In the genomic region with DNA sequence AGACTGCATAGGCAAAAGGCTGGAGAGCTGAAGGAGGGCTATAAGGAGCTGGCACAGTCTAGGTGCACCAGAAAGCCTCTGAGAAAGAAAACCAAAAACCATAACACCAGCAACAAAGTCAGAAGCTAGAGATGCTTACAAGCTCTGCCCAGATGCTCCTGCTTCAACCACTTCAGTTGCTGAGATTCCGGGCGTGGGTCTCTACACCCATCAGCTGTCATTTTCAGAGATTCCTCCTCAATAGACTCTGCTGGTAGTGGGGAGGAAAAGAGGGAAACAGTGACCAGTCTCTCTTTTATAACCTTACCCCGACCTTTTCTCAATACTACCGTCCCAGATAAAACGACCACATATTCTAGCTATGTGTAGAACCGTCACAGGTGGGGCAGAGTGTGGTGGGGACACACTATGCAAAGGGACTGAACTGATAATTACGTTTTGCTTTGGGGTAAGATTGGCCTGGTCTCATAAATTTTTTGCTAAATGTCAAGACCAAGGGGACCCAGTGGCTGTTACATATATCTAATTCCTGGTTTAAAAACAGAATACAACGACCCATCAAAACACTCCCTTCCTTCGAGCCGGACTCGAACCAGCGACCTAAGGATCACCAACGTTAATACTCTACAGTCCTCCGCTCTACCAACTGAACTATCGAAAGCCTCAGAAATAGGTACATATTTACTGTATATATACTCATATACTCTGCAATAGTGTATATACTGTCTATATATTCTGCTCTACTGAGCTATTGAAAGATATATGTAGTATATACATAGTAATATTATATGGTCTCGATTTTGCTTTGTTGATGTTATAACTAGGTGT, we compare ENCODE assay signal across 23 mouse cellular contexts. TPM values are rescaled to one million over a fixed set of nuclear protein-coding genes. Genes with fewer than 3 reads are reported as not detected.
DNase-seq lines count a peak whose midpoint lies in the region; ATAC-seq and TF ChIP-seq lines count a peak whose summit lies in the region.
"Had no signal": no experiment of that assay in that cellular context is flagged by ENCODE, and none has a peak within 500 bp of the region (broad histone marks: within the 10 kb centered on the region; RNA-seq: fewer than 3 reads in every experiment).

No protein-coding gene starts in this region.

- no peak for ATAC-seq in embryonic facial prominence, embryonic 11.5 days (replicated peaks; ENCODE audit: insufficient number of reproducible peaks, low FRiP score, low TSS enrichment, low read depth)
- ATAC-seq in liver, postnatal 0 days, result no peak
- ATAC-seq in intestine, embryonic 15.5 days, result no peak
- ATAC-seq: forebrain, embryonic 15.5 days; Patski had no signal

- 48% methylated on average over 16 of the region's 16 CpGs for WGBS in embryonic facial prominence, embryonic 11.5 days
- WGBS in embryonic facial prominence, embryonic 10.5 days, result 51% methylated on average over 16 of the region's 16 CpGs
- 65% methylated on average over 16 of the region's 16 CpGs for WGBS in liver, postnatal 0 days (ENCODE audit: insufficient replicate concordance)
- 64% methylated on average over 16 of the region's 16 CpGs for WGBS in intestine, embryonic 15.5 days

- no peak overlapping the region for H3K9ac ChIP-seq in embryonic facial prominence, embryonic 11.5 days (replicated peaks; ENCODE audit: low read length)
- H3K9ac ChIP-seq in liver, postnatal 0 days (replicated peaks), result no peak overlapping the region
- H3K9ac ChIP-seq in intestine, embryonic 15.5 days, result no peak overlapping the region
- H3K9ac ChIP-seq: forebrain, embryonic 15.5 days; hindbrain, embryonic 14.5 days had no signal

- H3K27ac ChIP-seq in embryonic facial prominence, embryonic 11.5 days (replicated peaks; ENCODE audit: low read depth, low read length), result no peak overlapping the region
- H3K27ac ChIP-seq in embryonic facial prominence, embryonic 10.5 days (replicated peaks), result no peak overlapping the region
- H3K27ac ChIP-seq in liver, postnatal 0 days (ENCODE audit: low read depth), result no peak overlapping the region
- H3K27ac ChIP-seq in intestine, embryonic 15.5 days, result no peak overlapping the region
- H3K27ac ChIP-seq: forebrain, embryonic 15.5 days; hindbrain, embryonic 14.5 days; left cerebral cortex, adult 2 months had no signal

- H3K4me2 ChIP-seq in embryonic facial prominence, embryonic 11.5 days (ENCODE audit: low read depth, low read length), result no peak overlapping the region
- no peak overlapping the region for H3K4me2 ChIP-seq in liver, postnatal 0 days (ENCODE audit: low read depth, low read length)
- no peak overlapping the region for H3K4me2 ChIP-seq in intestine, embryonic 15.5 days (replicated peaks)

- TF ChIP-seq EP300 in liver, postnatal 0 days (IDR thresholded peaks at IDR 0.05; ENCODE audit: low read depth), result no peak

- peak; percentile 34 for DNase-seq in embryonic facial prominence, embryonic 11.5 days (ENCODE audit: low spot score)
- DNase-seq in embryonic facial prominence, embryonic 10.5 days (ENCODE audit: low spot score), result no peak
- peak; percentile 53 for DNase-seq in liver
- no peak for DNase-seq in liver, postnatal 0 days
- DNase-seq in c-Kit-positive CD71-positive TER-119-positive erythroid progenitor cells, embryonic 14.5 days (ENCODE audit: low spot score), result peak; percentile 67
- no peak for DNase-seq in urinary bladder, postnatal 14 days (ENCODE audit: low spot score)
- DNase-seq: adrenal gland, postnatal 36 days; cerebellum, adult 9-11 months; heart, postnatal 10 days; kidney, adult 11 months; kidney, postnatal 14 days; lung, postnatal 14 days; right cerebral cortex, postnatal 4 days; thymus, postnatal 14 days had no signal

- H3K4me3 ChIP-seq in embryonic facial prominence, embryonic 11.5 days (ENCODE audit: low read depth, low read length), result no peak overlapping the region
- H3K4me3 ChIP-seq in embryonic facial prominence, embryonic 10.5 days, result no peak overlapping the region
- no peak overlapping the region for H3K4me3 ChIP-seq in liver, postnatal 0 days (ENCODE audit: low read depth, low read length)
- H3K4me3 ChIP-seq in E14TG2a.4 (replicated peaks; ENCODE audit: low read length), result 0 out of 2 replicates have a peak overlapping the region, but pooled peaks have one; percentile 26
- H3K4me3 ChIP-seq in intestine, embryonic 15.5 days (replicated peaks), result no peak overlapping the region
- H3K4me3 ChIP-seq: erythroblast, embryonic 14.5 days; left cerebral cortex, adult 2 months; megakaryocyte, embryonic 14.5 days had no signal

- no peaks in the 10 kb centered on the region for H3K4me1 ChIP-seq in embryonic facial prominence, embryonic 11.5 days (ENCODE audit: control insufficient read depth, insufficient read depth, low read length)
- peaks cover 13% of the 10 kb centered on the region for H3K4me1 ChIP-seq in embryonic facial prominence, embryonic 10.5 days
- H3K4me1 ChIP-seq in liver, postnatal 0 days (ENCODE audit: insufficient read depth), result peaks cover 5% of the 10 kb centered on the region; the same call in 1 of the 2 replicates
- peaks cover 58% of the 10 kb centered on the region for H3K4me1 ChIP-seq in E14TG2a.4 (replicated peaks; ENCODE audit: low read depth, low read length)
- no peaks in the 10 kb centered on the region for H3K4me1 ChIP-seq in intestine, embryonic 15.5 days (replicated peaks)

- H3K9me3 ChIP-seq in embryonic facial prominence, embryonic 11.5 days (replicated peaks; ENCODE audit: control insufficient read depth, low read length), result no peaks in the 10 kb centered on the region
- H3K9me3 ChIP-seq in embryonic facial prominence, embryonic 10.5 days, result no peaks in the 10 kb centered on the region
- H3K9me3 ChIP-seq in liver, postnatal 0 days (ENCODE audit: low read length), result no peaks in the 10 kb centered on the region
- H3K9me3 ChIP-seq in E14TG2a.4 (ENCODE audit: low read length), result no peaks in the 10 kb centered on the region
- H3K9me3 ChIP-seq in intestine, embryonic 15.5 days, result no peaks in the 10 kb centered on the region
- H3K9me3 ChIP-seq: forebrain, embryonic 15.5 days; megakaryocyte, embryonic 14.5 days had no signal

- no peaks in the 10 kb centered on the region for H3K36me3 ChIP-seq in embryonic facial prominence, embryonic 11.5 days (replicated peaks; ENCODE audit: control insufficient read depth, insufficient read depth, low read depth, low read length)
- H3K36me3 ChIP-seq in embryonic facial prominence, embryonic 10.5 days (replicated peaks), result no peaks in the 10 kb centered on the region
- no peaks in the 10 kb centered on the region for H3K36me3 ChIP-seq in liver, postnatal 0 days (replicated peaks; ENCODE audit: insufficient read depth, low read length)
- H3K36me3 ChIP-seq in E14TG2a.4 (ENCODE audit: insufficient read depth, low read length), result no peaks in the 10 kb centered on the region
- no peaks in the 10 kb centered on the region for H3K36me3 ChIP-seq in intestine, embryonic 15.5 days
- H3K36me3 ChIP-seq: forebrain, embryonic 15.5 days had no signal

- H3K27me3 ChIP-seq in embryonic facial prominence, embryonic 11.5 days (ENCODE audit: control insufficient read depth, insufficient read depth, low read length), result no peaks in the 10 kb centered on the region
- H3K27me3 ChIP-seq in embryonic facial prominence, embryonic 10.5 days (replicated peaks; ENCODE audit: low read depth, poor library complexity, severe bottlenecking), result no peaks in the 10 kb centered on the region
- no peaks in the 10 kb centered on the region for H3K27me3 ChIP-seq in liver, postnatal 0 days (ENCODE audit: insufficient read depth, low read length)
- no peaks in the 10 kb centered on the region for H3K27me3 ChIP-seq in E14TG2a.4 (ENCODE audit: insufficient read depth, low read length)
- no peaks in the 10 kb centered on the region for H3K27me3 ChIP-seq in intestine, embryonic 15.5 days (replicated peaks)
- H3K27me3 ChIP-seq: forebrain, embryonic 15.5 days; megakaryocyte, embryonic 14.5 days; Patski had no signal

- no peak for TF ChIP-seq CTCF in liver, postnatal 0 days (IDR thresholded peaks at IDR 0.05; ENCODE audit: low read depth)
- no peak for TF ChIP-seq CTCF in E14TG2a.4 (conservative IDR thresholded peaks at IDR 0.05; ENCODE audit: low read length)

RNA-seq across cellular contexts. Expression of a gene that starts 4.7 kb away (rescaled TPM):
- 15.0 and 16.2 TPM in 2 replicates for polyA plus RNA-seq in embryonic facial prominence, embryonic 11.5 days (2014; fragmentation: Nextera tagmentation; extraction: Ambion mirVana)
- 15.0 and 15.6 TPM in 2 replicates for polyA plus RNA-seq in embryonic facial prominence, embryonic 10.5 days (2016; fragmentation: Nextera tagmentation; extraction: Ambion mirVana)
- polyA plus RNA-seq in liver, postnatal 0 days (2015; fragmentation: Nextera tagmentation; extraction: Ambion mirVana), result 4.3 and 4.8 TPM in 2 replicates
- 11.2 TPM in 2 replicates for polyA plus RNA-seq in intestine, embryonic 15.5 days (2015; fragmentation: Nextera tagmentation; extraction: Ambion mirVana)

RNA-seq across cellular contexts. Expression of a gene that starts 37.3 kb away (rescaled TPM):
- polyA plus RNA-seq in embryonic facial prominence, embryonic 11.5 days (2014; fragmentation: Nextera tagmentation; extraction: Ambion mirVana), result 0.24 and 0.35 TPM in 2 replicates
- polyA plus RNA-seq in embryonic facial prominence, embryonic 10.5 days (2016; fragmentation: Nextera tagmentation; extraction: Ambion mirVana), result 0.12 and 0.16 TPM in 2 replicates
- 0.92 and 0.96 TPM in 2 replicates for polyA plus RNA-seq in liver, postnatal 0 days (2015; fragmentation: Nextera tagmentation; extraction: Ambion mirVana)
- polyA plus RNA-seq in intestine, embryonic 15.5 days (2015; fragmentation: Nextera tagmentation; extraction: Ambion mirVana), result 0.08 and 0.11 TPM in 2 replicates
- polyA plus RNA-seq: limb, embryonic 11.5 days had no signal

RNA-seq across cellular contexts. Expression of a gene that starts 59.4 kb away (rescaled TPM):
- 72.4 and 76.2 TPM in 2 replicates for polyA plus RNA-seq in embryonic facial prominence, embryonic 11.5 days (2014; fragmentation: Nextera tagmentation; extraction: Ambion mirVana)
- 59.9 and 60.6 TPM in 2 replicates for polyA plus RNA-seq in embryonic facial prominence, embryonic 10.5 days (2016; fragmentation: Nextera tagmentation; extraction: Ambion mirVana)
- 7.4 and 9.5 TPM in 2 replicates for polyA plus RNA-seq in liver, postnatal 0 days (2015; fragmentation: Nextera tagmentation; extraction: Ambion mirVana)
- polyA plus RNA-seq in intestine, embryonic 15.5 days (2015; fragmentation: Nextera tagmentation; extraction: Ambion mirVana), result 34.5 and 40.5 TPM in 2 replicates

Comparison
In these comparisons a context has a peak if more than half of its experiments do, and no peak if none do; other contexts are left out.
1. DNase-seq: peak in embryonic facial prominence, embryonic 11.5 days (single experiment), liver (single experiment) and c-Kit-positive CD71-positive TER-119-positive erythroid progenitor cells, embryonic 14.5 days (single experiment); none in embryonic facial prominence, embryonic 10.5 days (single experiment), liver, postnatal 0 days (single experiment) and urinary bladder, postnatal 14 days (single experiment).